Mouse (Mus musculus): ENCODE results near the gene Rsph6a.

The Rsph6a gene

GRCm38 (mm10) chr7:19054047-19054776 lies at the start of gene Rsph6a:
Gene Rsph6a, plus strand, starts transcription at chr7:19054690.
- in situ Hi-C loops (cut with MboI, MseI): no loop called here

DNA sequence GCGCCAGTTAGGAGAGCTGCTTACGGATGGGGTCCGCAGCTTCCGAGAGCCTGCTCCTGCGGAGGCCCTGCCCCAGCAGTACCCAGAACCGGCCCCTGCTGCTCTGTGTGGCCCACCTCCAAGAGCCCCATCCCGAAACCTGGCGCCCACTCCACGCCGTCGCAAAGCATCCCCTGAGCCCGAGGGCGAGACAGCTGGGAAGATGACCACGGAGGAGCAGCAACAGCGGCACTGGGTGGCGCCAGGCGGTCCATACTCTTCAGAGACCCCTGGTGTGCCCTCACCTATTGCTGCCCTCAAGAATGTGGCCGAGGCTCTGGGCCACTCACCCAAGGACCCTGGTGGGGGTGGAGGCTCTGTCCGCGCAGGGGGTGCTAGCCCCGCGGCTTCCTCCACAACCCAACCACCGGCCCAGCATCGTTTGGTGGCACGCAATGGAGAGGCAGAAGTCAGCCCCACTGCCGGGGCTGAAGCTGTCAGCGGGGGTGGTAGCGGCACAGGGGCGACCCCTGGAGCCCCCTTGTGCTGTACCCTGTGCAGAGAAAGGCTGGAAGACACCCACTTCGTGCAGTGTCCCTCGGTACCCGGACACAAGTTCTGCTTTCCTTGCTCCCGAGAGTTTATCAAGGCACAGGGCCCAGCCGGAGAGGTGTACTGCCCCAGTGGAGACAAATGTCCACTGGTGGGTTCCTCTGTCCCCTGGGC lies 48.9 kb upstream of the Rsph6a start:
- in situ Hi-C loops (cut with MboI, MseI): no loop called here

DNA sequence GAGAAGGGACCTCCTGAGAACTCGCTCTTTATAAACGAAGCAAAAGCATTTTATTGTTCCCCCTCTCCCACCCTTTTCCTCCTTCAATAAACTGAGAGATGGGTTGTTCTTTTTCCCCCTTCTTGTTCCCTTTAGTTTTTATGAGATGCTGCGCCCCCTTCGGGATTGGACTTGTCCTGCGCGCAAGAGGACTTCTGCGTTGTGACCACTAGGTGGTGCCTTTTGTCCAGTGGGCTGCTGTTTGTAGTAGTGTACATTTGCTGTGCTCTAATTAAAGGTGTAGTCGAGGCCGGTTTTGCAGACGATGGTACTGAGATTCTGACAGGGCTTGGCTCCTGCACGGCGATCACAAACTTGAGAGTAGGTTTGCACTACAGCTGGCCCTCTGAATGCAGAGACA lies 48.0 kb upstream of the Rsph6a start:
- in situ Hi-C loops (cut with MboI, MseI): no loop called here

- in situ Hi-C loops (cut with MboI, MseI): no loop called here
Observed at GRCm38 (mm10) chr7:19007026-19007977, 47.2 kb upstream of the Rsph6a start.

GRCm38 (mm10) chr7:19010581-19010980 lies 43.9 kb upstream of the Rsph6a start:
- in situ Hi-C loops (cut with MboI, MseI): no loop called here

GRCm38 (mm10) chr7:19012025-19012621 lies 42.4 kb upstream of the Rsph6a start:
- in situ Hi-C loops (cut with MboI, MseI): no loop called here

GRCm38 (mm10) chr7:19012882-19013281 lies 41.6 kb upstream of the Rsph6a start:
- in situ Hi-C loops (cut with MboI, MseI): no loop called here

DNA sequence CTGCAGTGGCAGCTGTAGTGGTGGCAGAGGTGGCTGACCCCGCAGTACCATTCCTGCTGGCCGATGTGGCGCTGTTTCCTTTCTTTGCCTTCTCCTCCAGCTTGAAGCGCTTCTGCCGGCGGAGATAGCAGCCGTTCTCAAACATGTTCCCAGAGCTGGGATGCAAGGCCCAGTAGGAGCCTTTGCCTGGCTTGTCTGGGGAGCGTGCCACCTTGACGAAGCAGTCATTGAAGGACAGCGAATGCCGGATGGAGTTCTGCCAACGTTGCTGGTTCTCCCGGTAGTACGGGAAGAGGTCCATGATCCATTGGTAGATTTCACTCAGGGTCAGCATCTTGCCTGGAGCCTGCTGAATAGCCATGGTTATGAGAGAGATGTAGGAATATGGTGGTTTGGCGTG lies 40.0 kb upstream of the Rsph6a start:
- in situ Hi-C loops (cut with MboI, MseI): no loop called here

- in situ Hi-C loops (cut with MboI, MseI): no loop called here
Observed at GRCm38 (mm10) chr7:19016042-19016441, 38.4 kb upstream of the Rsph6a start.

GRCm38 (mm10) chr7:19017909-19018308 lies 36.6 kb upstream of the Rsph6a start:
- in situ Hi-C loops (cut with MboI, MseI): no loop called here

- in situ Hi-C loops (cut with MboI, MseI): no loop called here
Observed at GRCm38 (mm10) chr7:19021048-19021447, 33.4 kb upstream of the Rsph6a start.

DNA sequence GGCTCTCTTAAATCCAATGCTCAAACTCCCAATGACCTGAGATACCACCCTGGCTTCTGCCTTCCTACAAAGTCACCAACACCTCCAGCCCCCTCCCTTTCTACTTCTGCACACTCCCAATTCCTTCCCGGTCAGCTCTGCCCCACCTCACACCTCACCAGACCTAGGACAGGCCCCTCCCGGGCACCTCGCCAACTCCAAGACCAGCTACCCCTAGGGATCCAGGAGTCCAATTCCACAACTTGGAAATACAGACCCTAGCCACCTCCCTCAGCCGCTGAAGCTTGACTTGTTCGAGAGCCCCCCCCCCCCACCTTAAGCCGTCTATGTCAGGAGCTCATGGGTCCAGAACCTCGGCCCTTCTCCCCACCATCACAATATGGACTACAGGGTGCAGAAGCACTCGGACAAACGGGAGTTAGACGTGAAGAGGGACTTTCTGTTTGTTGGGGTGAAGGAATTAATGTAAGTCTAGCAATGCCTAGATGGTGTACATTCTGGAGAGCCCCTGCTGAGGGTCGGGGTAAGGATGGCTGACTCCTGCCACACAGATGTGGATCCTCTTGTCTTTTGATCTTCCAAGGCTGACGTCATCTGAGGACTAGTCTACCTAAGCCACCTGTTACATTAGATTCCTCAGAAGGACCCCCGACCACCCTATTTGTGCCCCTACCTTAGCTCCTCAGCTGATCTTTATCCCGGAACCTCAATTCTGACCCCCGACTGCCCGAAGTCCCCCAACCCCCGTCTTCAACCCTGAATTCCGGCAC lies 32.1 kb upstream of the Rsph6a start:
- in situ Hi-C loops (cut with MboI, MseI): no loop called here

GRCm38 (mm10) chr7:19023357-19023814 lies 31.1 kb upstream of the Rsph6a start, which contains the start of gene Foxa3:
Gene Foxa3, minus strand, starts transcription at chr7:19023538.
- in situ Hi-C loops (cut with MboI, MseI): no loop called here

GRCm38 (mm10) chr7:19024096-19024506 lies 30.4 kb upstream of the Rsph6a start, which contains the start of gene Sympk:
Gene Sympk, plus strand, starts transcription at chr7:19024377.
- in situ Hi-C loops (cut with MboI, MseI): no loop called here

GRCm38 (mm10) chr7:19024581-19025255 lies 29.8 kb upstream of the Rsph6a start:
- in situ Hi-C loops (cut with MboI, MseI): no loop called here

DNA sequence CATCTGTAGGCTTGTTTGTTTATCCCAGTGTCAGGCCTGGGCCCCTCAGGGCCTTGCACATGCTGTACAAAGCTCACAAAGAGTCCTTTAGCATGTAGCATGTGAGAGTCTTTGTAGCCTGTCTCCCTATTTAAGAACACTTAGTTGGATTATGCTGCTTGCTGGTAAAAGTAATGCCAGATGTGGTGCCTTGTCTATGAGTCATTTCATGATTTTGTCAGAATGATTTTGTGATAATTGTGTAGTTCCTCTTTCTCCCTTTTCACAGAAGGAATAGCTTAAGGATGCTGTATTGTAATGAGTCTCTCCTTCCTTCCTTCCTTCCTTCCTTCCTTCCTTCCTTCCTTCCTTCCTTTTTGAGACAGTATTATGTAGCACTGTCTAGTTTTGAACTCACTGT lies 26.4 kb upstream of the Rsph6a start:
- in situ Hi-C loops (cut with MboI, MseI): no loop called here

DNA sequence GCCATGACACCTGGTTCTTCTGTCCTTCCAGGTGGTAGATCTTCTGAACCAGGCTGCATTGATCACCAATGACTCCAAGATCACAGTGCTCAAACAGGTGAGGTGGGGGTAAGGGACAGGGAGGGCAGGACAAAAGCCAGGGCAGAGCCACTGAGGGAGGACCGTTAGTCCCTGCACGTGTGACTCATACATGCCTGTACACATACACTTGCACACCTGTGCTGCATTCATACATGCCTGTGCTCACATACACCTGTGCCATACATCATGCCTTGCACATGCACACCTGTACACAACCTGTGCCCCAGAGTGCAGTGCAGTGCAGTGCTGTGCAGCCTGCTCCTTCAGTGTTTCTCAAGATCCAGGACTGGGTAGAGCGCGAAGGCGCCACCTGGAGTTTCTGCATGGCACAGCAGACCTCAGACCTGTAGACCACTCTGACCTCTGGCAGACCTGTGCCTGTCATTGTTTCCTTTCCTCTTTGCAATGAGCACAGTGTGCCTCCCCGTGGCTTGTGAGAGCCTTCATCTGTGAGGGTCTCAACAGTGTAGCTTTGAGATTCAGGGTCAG lies 25.3 kb upstream of the Rsph6a start:
- in situ Hi-C loops (cut with MboI, MseI): no loop called here

DNA sequence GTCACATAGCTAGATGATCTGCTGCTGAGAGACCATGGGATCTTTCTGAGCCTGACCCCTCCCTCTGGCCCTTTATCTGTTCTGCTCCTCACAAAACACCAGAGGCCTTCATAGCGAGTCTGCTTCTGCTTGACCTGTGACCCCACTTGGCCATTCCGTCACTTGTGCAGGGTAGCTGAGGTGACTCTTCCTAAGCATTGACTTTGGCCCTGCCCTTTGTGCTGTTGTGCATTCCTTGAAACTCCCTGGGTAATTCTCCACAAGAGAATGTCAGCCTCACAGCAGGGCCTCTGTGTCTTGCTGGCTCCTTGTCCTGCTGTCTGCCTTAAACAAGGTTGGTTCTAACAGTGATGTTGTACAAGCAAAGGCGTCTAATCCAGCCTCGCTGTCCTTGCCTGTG lies 22.8 kb upstream of the Rsph6a start:
- in situ Hi-C loops (cut with MboI, MseI): no loop called here

- in situ Hi-C loops (cut with MboI, MseI): no loop called here
Observed at GRCm38 (mm10) chr7:19044616-19045015, 9.9 kb upstream of the Rsph6a start.
